Mouse (Mus musculus): ENCODE results near the gene S1pr4. TPM values are rescaled to one million over a fixed set of nuclear protein-coding genes. Genes with fewer than 3 reads are reported as not detected.

Gene S1pr4
- polyA plus RNA-seq, 1 experiment from 2014 or later = 0.31 TPM

DNA sequence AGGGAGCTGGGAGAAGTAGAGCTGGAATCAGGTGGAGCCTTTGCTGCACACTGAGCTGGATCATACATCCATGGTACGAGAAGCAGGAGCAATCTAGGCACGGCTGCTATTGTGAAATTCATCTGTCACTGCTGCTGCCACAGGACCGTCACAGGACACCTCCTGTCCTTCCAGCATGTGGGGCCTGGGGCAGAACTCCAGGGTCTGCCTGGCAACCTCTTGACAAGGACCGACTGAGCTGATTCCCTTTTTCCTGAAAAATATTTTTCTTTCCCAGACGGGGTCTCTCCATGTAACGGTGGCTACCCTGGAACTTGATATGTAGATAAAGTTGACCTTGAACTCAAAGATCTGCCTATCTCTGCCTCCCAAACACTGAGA is 48.6 kb downstream of the S1pr4 start:
- Histone ChIP-seq H3K27ac (replicated peaks; ENCODE audit: low read depth, low read length) (no peak overlapping the region), H3K36me3 (replicated peaks; ENCODE audit: control insufficient read depth, insufficient read depth, low read depth, low read length) (no peaks in the 10 kb centered on the region), H3K4me1 (ENCODE audit: control insufficient read depth, insufficient read depth, low read length) (no peaks in the 10 kb centered on the region), H3K27me3 (ENCODE audit: control insufficient read depth, insufficient read depth, low read length) (peaks cover 47% of the 10 kb centered on the region), H3K4me3 (ENCODE audit: low read depth, low read length) (no peak overlapping the region), H3K4me2 (ENCODE audit: low read depth, low read length) (no peak overlapping the region), H3K9ac (replicated peaks; ENCODE audit: low read length) (no peak overlapping the region), H3K9me3 (replicated peaks; ENCODE audit: control insufficient read depth, low read length) (no peaks in the 10 kb centered on the region)
- no peak for ATAC-seq (replicated peaks; ENCODE audit: insufficient number of reproducible peaks, low FRiP score, low TSS enrichment, low read depth)
- DNase-seq (ENCODE audit: low spot score) = no peak
- WGBS = 65% methylated on average over 6 of the region's 6 CpGs

DNA sequence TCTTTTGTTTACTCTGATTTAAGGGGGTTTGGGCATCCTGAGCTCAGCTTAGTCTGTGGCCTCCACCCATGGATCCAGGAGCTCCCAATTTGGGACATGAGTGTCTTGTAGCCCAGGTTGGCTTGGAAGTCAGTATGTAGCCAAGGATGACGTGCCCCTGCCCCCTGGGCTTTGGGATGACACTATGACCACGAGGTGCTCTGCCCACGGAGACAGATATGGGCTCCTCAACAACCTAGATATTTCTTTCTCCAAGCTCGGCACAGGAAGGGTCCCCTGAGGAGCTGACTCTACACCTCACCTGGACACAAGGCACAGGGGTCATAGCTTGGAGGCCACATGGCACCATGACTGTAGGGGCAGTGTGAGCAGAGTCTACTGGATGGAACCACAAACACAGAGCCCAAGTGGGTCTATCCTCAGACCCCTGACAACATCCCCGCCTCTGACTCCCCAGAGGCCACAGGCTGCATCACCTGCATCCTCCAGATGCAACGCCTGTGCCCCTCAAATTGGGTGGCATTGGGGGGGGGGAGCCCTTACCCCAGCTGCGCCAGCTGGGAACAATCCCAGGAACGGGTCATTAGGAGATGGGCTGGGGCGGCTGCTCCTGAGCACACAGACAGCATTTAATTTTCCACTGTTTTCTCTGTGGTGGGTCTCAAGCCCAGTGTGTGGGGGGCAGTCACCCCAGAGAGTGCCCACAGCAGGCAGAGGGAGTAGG is 49.1 kb downstream of the S1pr4 start:
- no peak overlapping the region for H3K9ac ChIP-seq (replicated peaks; ENCODE audit: low read length)
- H3K36me3 ChIP-seq (replicated peaks; ENCODE audit: control insufficient read depth, insufficient read depth, low read depth, low read length) = no peaks in the 10 kb centered on the region
- no peaks in the 10 kb centered on the region for H3K9me3 ChIP-seq (replicated peaks; ENCODE audit: control insufficient read depth, low read length)
- H3K4me1 ChIP-seq (ENCODE audit: control insufficient read depth, insufficient read depth, low read length) = no peaks in the 10 kb centered on the region
- H3K4me2 ChIP-seq (ENCODE audit: low read depth, low read length) = no peak overlapping the region
- H3K27ac ChIP-seq (replicated peaks; ENCODE audit: low read depth, low read length) = no peak overlapping the region
- DNase-seq (ENCODE audit: low spot score) (no peak), ATAC-seq (replicated peaks; ENCODE audit: insufficient number of reproducible peaks, low FRiP score, low TSS enrichment, low read depth) (0 out of 2 replicates have a peak, but pooled peaks have one; percentile 30)
- no peak overlapping the region for H3K4me3 ChIP-seq (ENCODE audit: low read depth, low read length)
- H3K27me3 ChIP-seq (ENCODE audit: control insufficient read depth, insufficient read depth, low read length) = peaks cover 45% of the 10 kb centered on the region
- WGBS = 61% methylated on average over 9 of the region's 9 CpGs

DNA sequence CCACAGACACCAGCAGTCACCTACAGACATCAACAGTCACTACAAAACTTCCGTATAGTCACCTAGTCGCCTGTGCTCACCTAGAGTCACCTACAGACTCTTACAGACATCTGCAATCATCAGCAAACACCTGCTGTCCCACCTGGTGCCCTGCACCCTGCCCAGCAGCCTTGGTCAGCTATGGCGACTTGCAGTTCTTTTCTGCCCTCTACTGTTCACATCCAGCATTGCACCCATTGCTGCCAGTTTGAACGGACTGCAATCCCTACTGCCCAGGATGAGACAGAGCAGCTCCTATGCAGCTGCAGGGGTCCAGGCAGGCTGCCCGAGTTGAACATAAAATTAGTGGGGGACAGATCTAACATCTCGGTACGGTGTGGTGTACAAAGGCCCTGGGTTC is 49.8 kb downstream of the S1pr4 start:
- ATAC-seq (replicated peaks; ENCODE audit: insufficient number of reproducible peaks, low FRiP score, low TSS enrichment, low read depth) = peak; percentile 75
- Histone ChIP-seq H3K9me3 (replicated peaks; ENCODE audit: control insufficient read depth, low read length) (no peaks in the 10 kb centered on the region), H3K36me3 (replicated peaks; ENCODE audit: control insufficient read depth, insufficient read depth, low read depth, low read length) (no peaks in the 10 kb centered on the region), H3K4me1 (ENCODE audit: control insufficient read depth, insufficient read depth, low read length) (no peaks in the 10 kb centered on the region), H3K27me3 (ENCODE audit: control insufficient read depth, insufficient read depth, low read length) (peaks cover 40% of the 10 kb centered on the region), H3K9ac (replicated peaks; ENCODE audit: low read length) (no peak overlapping the region), H3K4me2 (ENCODE audit: low read depth, low read length) (no peak overlapping the region), H3K27ac (replicated peaks; ENCODE audit: low read depth, low read length) (no peak overlapping the region), H3K4me3 (ENCODE audit: low read depth, low read length) (no peak overlapping the region)
- 2% methylated on average over 7 of the region's 7 CpGs for WGBS
- DNase-seq (ENCODE audit: low spot score) = peak; percentile 93

Small RNAs within 50 kb of the gene (microRNA-seq; reads per million reads assigned to microRNA genes)
- not detected for gene Gm25595 (ENCODE audit: borderline number of aligned reads)

Other genes with a start within 250 kb of the S1pr4 start
- gene Matk, start 247.2 kb downstream of the S1pr4 start, polyA plus RNA-seq (2014; fragmentation: Nextera tagmentation; extraction: Ambion mirVana) = 2.6 and 4.0 TPM in 2 replicates
- 203 and 205 TPM in 2 replicates for gene Mrpl54, start 233.2 kb downstream of the S1pr4 start, polyA plus RNA-seq (2014; fragmentation: Nextera tagmentation; extraction: Ambion mirVana)
- 35.3 and 41.3 TPM in 2 replicates for gene Apba3, start 233.2 kb downstream of the S1pr4 start, polyA plus RNA-seq (2014; fragmentation: Nextera tagmentation; extraction: Ambion mirVana)
- 2.5 and 3.3 TPM in 2 replicates for gene Tjp3, start 208.6 kb downstream of the S1pr4 start, polyA plus RNA-seq (2014; fragmentation: Nextera tagmentation; extraction: Ambion mirVana)
- gene Pip5k1c, start 207.2 kb downstream of the S1pr4 start, polyA plus RNA-seq (2014; fragmentation: Nextera tagmentation; extraction: Ambion mirVana) = 41.5 and 46.6 TPM in 2 replicates
- gene Cactin, start 179.0 kb downstream of the S1pr4 start, polyA plus RNA-seq (2014; fragmentation: Nextera tagmentation; extraction: Ambion mirVana) = 30.1 and 30.5 TPM in 2 replicates
- 1.4 and 2.1 TPM in 2 replicates for gene Tbxa2r, start 171.4 kb downstream of the S1pr4 start, polyA plus RNA-seq (2014; fragmentation: Nextera tagmentation; extraction: Ambion mirVana)
- not detected in 2 replicates for gene Gipc3, start 156.9 kb downstream of the S1pr4 start, polyA plus RNA-seq (2014; fragmentation: Nextera tagmentation; extraction: Ambion mirVana)
- gene Hmg20b, start 149.7 kb downstream of the S1pr4 start, polyA plus RNA-seq (2014; fragmentation: Nextera tagmentation; extraction: Ambion mirVana) = 97.9 and 103 TPM in 2 replicates
- 3.4 and 4.0 TPM in 2 replicates for gene Mfsd12, start 142.6 kb downstream of the S1pr4 start, polyA plus RNA-seq (2014; fragmentation: Nextera tagmentation; extraction: Ambion mirVana)
- gene 4930404N11Rik, start 134.3 kb downstream of the S1pr4 start, polyA plus RNA-seq (2014; fragmentation: Nextera tagmentation; extraction: Ambion mirVana) = not detected in 2 replicates
- gene Fzr1, start 121.6 kb downstream of the S1pr4 start, polyA plus RNA-seq (2014; fragmentation: Nextera tagmentation; extraction: Ambion mirVana) = 92.1 and 95.0 TPM in 2 replicates
- gene Dohh, start 115.7 kb downstream of the S1pr4 start, polyA plus RNA-seq (2014; fragmentation: Nextera tagmentation; extraction: Ambion mirVana) = 45.0 and 52.5 TPM in 2 replicates
- gene Gm48551, start 115.7 kb downstream of the S1pr4 start, polyA plus RNA-seq (2014; fragmentation: Nextera tagmentation; extraction: Ambion mirVana) = 2.5 and 4.1 TPM in 2 replicates
- 0.63 TPM in 1 of 2 replicates, not detected in the other for gene Gm48552, start 111.1 kb downstream of the S1pr4 start, polyA plus RNA-seq (2014; fragmentation: Nextera tagmentation; extraction: Ambion mirVana)
- gene Smim24, start 107.1 kb downstream of the S1pr4 start, polyA plus RNA-seq (2014; fragmentation: Nextera tagmentation; extraction: Ambion mirVana) = 3.4 and 4.1 TPM in 2 replicates
- gene Nfic, start 44.5 kb downstream of the S1pr4 start, polyA plus RNA-seq (2014; fragmentation: Nextera tagmentation; extraction: Ambion mirVana) = 13.1 and 16.1 TPM in 2 replicates
- 2.5 and 2.7 TPM in 2 replicates for gene Celf5, start 17.4 kb downstream of the S1pr4 start, polyA plus RNA-seq (2014; fragmentation: Nextera tagmentation; extraction: Ambion mirVana)
- 31.9 and 44.2 TPM in 2 replicates for gene Ncln, start 3.7 kb downstream of the S1pr4 start, polyA plus RNA-seq (2014; fragmentation: Nextera tagmentation; extraction: Ambion mirVana)
- gene Gna15, start 24.1 kb upstream of the S1pr4 start, polyA plus RNA-seq (2014; fragmentation: Nextera tagmentation; extraction: Ambion mirVana) = 0.77 and 0.92 TPM in 2 replicates
- 62.0 and 68.6 TPM in 2 replicates for gene Gna11, start 45.1 kb upstream of the S1pr4 start, polyA plus RNA-seq (2014; fragmentation: Nextera tagmentation; extraction: Ambion mirVana)
- 303 and 321 TPM in 2 replicates for gene Aes, start 59.4 kb upstream of the S1pr4 start, polyA plus RNA-seq (2014; fragmentation: Nextera tagmentation; extraction: Ambion mirVana)
- gene Tle2, start 74.4 kb upstream of the S1pr4 start, polyA plus RNA-seq (2014; fragmentation: Nextera tagmentation; extraction: Ambion mirVana) = 14.1 and 15.3 TPM in 2 replicates
- 7.1 and 10.7 TPM in 2 replicates for gene Tle6, start 100.9 kb upstream of the S1pr4 start, polyA plus RNA-seq (2014; fragmentation: Nextera tagmentation; extraction: Ambion mirVana)
- 0.52 and 0.70 TPM in 2 replicates for gene BC025920, start 106.1 kb upstream of the S1pr4 start, polyA plus RNA-seq (2014; fragmentation: Nextera tagmentation; extraction: Ambion mirVana)
- gene Sirt6, start 127.7 kb upstream of the S1pr4 start, polyA plus RNA-seq (2014; fragmentation: Nextera tagmentation; extraction: Ambion mirVana) = 37.8 and 39.8 TPM in 2 replicates
- gene Ankrd24, start 128.4 kb upstream of the S1pr4 start, polyA plus RNA-seq (2014; fragmentation: Nextera tagmentation; extraction: Ambion mirVana) = 3.2 and 4.1 TPM in 2 replicates
- 5.1 and 5.2 TPM in 2 replicates for gene Gm10778, start 148.9 kb upstream of the S1pr4 start, polyA plus RNA-seq (2014; fragmentation: Nextera tagmentation; extraction: Ambion mirVana)
- gene Zfp433, start 204.7 kb upstream of the S1pr4 start, polyA plus RNA-seq (2014; fragmentation: Nextera tagmentation; extraction: Ambion mirVana) = 18.2 and 19.4 TPM in 2 replicates

Data from embryonic facial prominence, embryonic 11.5 days (tissue).